Mouse (Mus musculus): ENCODE results near the gene Ggct.

GRCm38 (mm10) chr6:55012516-55012915 is 19.8 kb upstream of the Ggct start:
- TF ChIP-seq CTCF (IDR thresholded peaks at IDR 0.05; ENCODE audit: control insufficient read depth, insufficient read depth, insufficient read length): no peak
- no peak for TF ChIP-seq USF1 (IDR thresholded peaks at IDR 0.05; ENCODE audit: low read depth)
- no peak for TF ChIP-seq CEBPB (IDR thresholded peaks at IDR 0.05; ENCODE audit: low read depth)
- TF ChIP-seq MAX (IDR thresholded peaks at IDR 0.05): no peak
- no peak for TF ChIP-seq FOSL1 (IDR thresholded peaks at IDR 0.05; ENCODE audit: insufficient read depth, low read length, poor library complexity, severe bottlenecking)
- TF ChIP-seq MYOG (IDR thresholded peaks at IDR 0.05; ENCODE audit: control insufficient read depth, extremely low read depth, insufficient read length): no peak
- no peak for TF ChIP-seq MYOD1 (IDR thresholded peaks at IDR 0.05; ENCODE audit: control insufficient read depth, insufficient read length, low read depth)
